Mouse (Mus musculus) intestine, embryonic 15.5 days (tissue): ENCODE data around the gene R3hdm1. TPM values are rescaled to one million over a fixed set of nuclear protein-coding genes. Genes with fewer than 3 reads are reported as not detected.
"Not testable (repeated sequence)": the region's sequence is repeated elsewhere in the genome, so short reads cannot be mapped to it uniquely, and the experiment has no call there.

Experiments
- ATAC-seq: fragments of 200-750 bp; cut with Nextera tagmentation; 2 replicates; pipeline ENCODE4 v1.8.0; 2017; ENCODE audit warnings: moderate TSS enrichment, moderate library complexity
- H3K27ac ChIP-seq: fragments of 300-500 bp; sonication (generic); 2 replicates; pipeline ENCODE4 v1.5.1; 2015; ENCODE audit warnings: mild to moderate bottlenecking, inconsistent platforms
- H3K27me3 ChIP-seq: fragments of 300-500 bp; sonication (generic); replicated peaks from 2 replicates; pipeline ENCODE4 v1.6.1; 2015; ENCODE audit warnings: inconsistent platforms
- H3K36me3 ChIP-seq: fragments of 300-500 bp; sonication (generic); 2 replicates; pipeline ENCODE4 v1.6.1; 2015; ENCODE audit warnings: inconsistent platforms
- H3K4me1 ChIP-seq: fragments of 300-500 bp; sonication (generic); replicated peaks from 2 replicates; pipeline ENCODE4 v1.6.1; 2015; ENCODE audit warnings: inconsistent platforms
- H3K4me2 ChIP-seq: fragments of 300-500 bp; sonication (generic); replicated peaks from 2 replicates; pipeline ENCODE4 v1.6.1; 2015; ENCODE audit warnings: mild to moderate bottlenecking, inconsistent platforms
- H3K4me3 ChIP-seq: fragments of 300-500 bp; sonication (generic); replicated peaks from 2 replicates; pipeline ENCODE4 v1.5.1; 2015; ENCODE audit warnings: inconsistent platforms
- H3K9ac ChIP-seq: fragments of 300-500 bp; sonication (generic); 2 replicates; pipeline ENCODE4 v1.6.1; 2015; ENCODE audit warnings: inconsistent platforms
- H3K9me3 ChIP-seq: fragments of 300-500 bp; sonication (generic); 2 replicates; pipeline ENCODE4 v1.6.1; 2016; ENCODE audit warnings: inconsistent platforms
- WGBS: fragments of 180-500 bp; shearing (Covaris S2); methylation state at CpG from one replicate; pipeline ENCODE4 v1.1.7; 2015; 5-methylcytosine and 5-hydroxymethylcytosine counted together
- polyA plus RNA-seq: library from polyadenylated mRNA; unstranded; fragments of >200 nt; fragmentation: Nextera tagmentation; extraction: Ambion mirVana; gene quantifications from 2 replicates; pipeline ENCODE4 v1.2.1, GENCODE M21; 2015

The R3hdm1 gene
- polyA plus RNA-seq, 1 experiment from 2014 or later: 56.3 TPM

DNA sequence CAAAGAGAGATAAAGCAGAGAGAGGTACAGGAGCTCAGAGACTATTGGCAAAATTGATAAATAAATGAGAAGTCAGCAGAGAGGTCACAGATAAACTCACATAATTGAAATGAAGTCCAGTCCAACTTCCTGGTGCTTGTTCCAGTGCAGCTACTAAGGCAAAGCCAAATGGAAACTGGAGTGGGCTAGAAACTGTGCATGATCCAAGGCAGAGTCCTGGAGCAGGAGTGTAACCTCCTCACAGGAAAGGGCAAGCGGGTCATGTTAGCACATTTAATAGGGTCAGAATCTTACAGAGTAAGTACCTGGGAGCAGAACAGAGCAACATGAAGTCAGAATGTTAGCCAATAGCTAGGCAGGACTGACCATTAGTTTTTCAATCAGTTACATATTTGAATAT lies 24.5 kb upstream of the R3hdm1 start:
- H3K4me1 ChIP-seq: 0 out of 2 replicates have a peak, but pooled peaks cover 2% of the 10 kb centered on the region
- H3K27ac ChIP-seq: no peak overlapping the region
- H3K9ac ChIP-seq: no peak overlapping the region
- no peak overlapping the region for H3K4me2 ChIP-seq
- ATAC-seq: no peak
- H3K9me3 ChIP-seq: no peaks in the 10 kb centered on the region
- no peaks in the 10 kb centered on the region for H3K36me3 ChIP-seq
- no peaks in the 10 kb centered on the region for H3K27me3 ChIP-seq
- WGBS: 100% methylated on average over 1 of the region's 1 CpGs
- no peak overlapping the region for H3K4me3 ChIP-seq

DNA sequence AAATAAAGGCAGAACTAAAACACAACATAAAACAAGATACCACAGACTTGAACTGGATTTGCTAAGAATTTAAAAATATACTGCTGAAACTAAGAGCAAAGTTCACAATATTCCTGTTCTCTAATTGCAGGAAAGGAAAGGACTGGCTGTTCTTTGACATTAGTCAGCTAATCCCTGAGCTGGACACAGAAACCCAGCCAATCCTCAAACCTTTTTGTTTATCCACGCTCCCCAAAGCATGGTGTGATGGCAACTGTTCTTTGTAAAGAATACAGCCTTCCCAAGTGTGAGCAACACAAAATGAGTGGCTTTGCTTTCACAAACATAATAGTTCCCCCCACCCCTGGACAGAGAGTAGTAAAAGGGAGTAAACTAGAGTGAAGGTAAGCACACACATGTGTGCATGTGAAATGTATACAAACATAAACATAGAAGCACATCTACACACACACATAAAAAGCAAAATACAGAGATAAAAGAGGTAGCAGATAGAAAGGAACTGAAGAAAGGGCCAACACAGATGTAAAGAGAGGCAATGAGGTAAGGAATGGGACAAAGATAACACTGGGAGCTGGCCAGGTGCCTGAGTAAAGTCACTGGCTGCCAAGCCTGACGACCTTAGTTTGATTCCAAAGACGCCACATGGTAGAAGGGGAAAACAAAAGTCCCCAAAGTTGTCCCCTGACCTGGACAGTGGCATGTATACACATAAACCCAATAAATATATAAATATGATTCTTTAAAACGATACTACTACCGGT lies 22.0 kb upstream of the R3hdm1 start:
- H3K4me1 ChIP-seq: 0 out of 2 replicates have a peak, but pooled peaks cover 2% of the 10 kb centered on the region
- H3K4me3 ChIP-seq: no peak overlapping the region
- H3K9ac ChIP-seq: no peak overlapping the region
- no peak for ATAC-seq
- H3K36me3 ChIP-seq: no peaks in the 10 kb centered on the region
- H3K9me3 ChIP-seq: no peaks in the 10 kb centered on the region
- H3K27me3 ChIP-seq: no peaks in the 10 kb centered on the region
- H3K27ac ChIP-seq: no peak overlapping the region
- 80% methylated on average over 5 of the region's 5 CpGs for WGBS
- no peak overlapping the region for H3K4me2 ChIP-seq

DNA sequence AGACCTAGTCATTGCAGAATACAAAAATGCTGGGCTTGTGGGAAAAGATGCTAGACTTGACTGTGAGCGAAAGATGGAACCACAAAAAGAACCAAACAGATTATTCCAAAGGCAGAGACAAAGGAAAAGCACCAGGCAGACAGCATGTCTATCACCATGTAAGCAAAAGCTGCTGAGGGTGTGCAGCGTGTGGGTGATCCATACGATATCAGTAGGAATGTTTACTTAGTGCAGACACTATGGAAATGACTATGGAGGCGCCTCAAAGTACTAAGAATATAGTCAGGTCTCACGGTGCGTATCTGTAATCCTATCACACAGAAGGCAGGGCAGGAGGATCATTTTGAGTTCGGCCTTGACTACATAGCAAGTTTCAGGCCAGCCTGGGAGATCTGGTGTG lies 21.2 kb upstream of the R3hdm1 start:
- Histone ChIP-seq H3K36me3 (no peaks in the 10 kb centered on the region), H3K4me1 (0 out of 2 replicates have a peak, but pooled peaks cover 2% of the 10 kb centered on the region), H3K27ac (no peak overlapping the region), H3K27me3 (no peaks in the 10 kb centered on the region), H3K4me2 (no peak overlapping the region), H3K9ac (no peak overlapping the region), H3K4me3 (no peak overlapping the region), H3K9me3 (no peaks in the 10 kb centered on the region)
- no peak for ATAC-seq
- WGBS: 67% methylated on average over 7 of the region's 7 CpGs

DNA sequence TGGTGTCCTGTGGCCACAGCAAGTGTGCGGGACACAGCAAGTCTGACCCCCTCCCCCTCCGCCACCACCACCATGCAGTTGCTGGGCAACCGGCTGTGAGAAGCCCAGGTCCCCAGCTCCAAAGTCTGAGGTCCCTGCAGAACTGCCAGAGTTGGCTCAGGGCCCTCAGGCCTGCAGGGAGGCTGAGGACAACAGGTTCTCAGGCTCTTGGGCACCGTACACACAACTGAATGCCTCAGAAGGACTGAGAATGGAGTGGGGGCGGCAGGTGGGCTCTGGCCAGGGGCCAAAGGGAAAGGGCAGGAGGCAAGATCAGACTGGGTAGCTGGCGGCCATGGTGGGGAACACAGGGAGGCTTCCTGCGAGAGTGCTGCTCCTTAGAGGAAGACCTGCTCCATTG lies 20.3 kb upstream of the R3hdm1 start:
- ATAC-seq: no peak
- no peak overlapping the region for H3K9ac ChIP-seq
- WGBS: 85% methylated on average over 7 of the region's 7 CpGs
- H3K4me2 ChIP-seq: no peak overlapping the region
- no peak overlapping the region for H3K4me3 ChIP-seq
- no peak overlapping the region for H3K27ac ChIP-seq
- no peaks in the 10 kb centered on the region for H3K27me3 ChIP-seq
- 0 out of 2 replicates have a peak, but pooled peaks cover 2% of the 10 kb centered on the region for H3K4me1 ChIP-seq
- no peaks in the 10 kb centered on the region for H3K9me3 ChIP-seq
- H3K36me3 ChIP-seq: no peaks in the 10 kb centered on the region

DNA sequence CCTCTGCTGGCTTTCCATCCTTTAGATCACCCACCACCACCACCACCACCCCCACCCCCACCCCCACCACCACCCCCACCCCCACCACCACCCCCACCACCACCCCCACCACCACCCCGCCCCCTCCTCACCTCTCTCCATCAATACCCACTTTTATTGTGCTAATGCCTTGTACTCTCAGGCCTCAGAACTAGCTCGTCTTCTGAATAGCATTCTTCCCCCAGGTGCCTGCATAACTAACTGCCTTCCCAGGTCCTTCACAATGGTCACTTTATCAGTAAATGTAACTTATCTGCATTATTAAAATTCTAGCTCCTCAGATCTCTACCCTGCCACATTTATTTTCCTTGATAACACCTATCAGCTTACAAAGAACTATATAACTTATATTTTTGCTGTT lies 8.4 kb upstream of the R3hdm1 start:
- Histone ChIP-seq H3K9me3 (no peaks in the 10 kb centered on the region), H3K27me3 (no peaks in the 10 kb centered on the region), H3K4me1 (no peaks in the 10 kb centered on the region), H3K9ac (no peak overlapping the region), H3K4me2 (no peak overlapping the region), H3K36me3 (no peaks in the 10 kb centered on the region), H3K4me3 (no peak overlapping the region), H3K27ac (no peak overlapping the region)
- no peak for ATAC-seq
- WGBS: 70% methylated on average over 1 of the region's 2 CpGs

DNA sequence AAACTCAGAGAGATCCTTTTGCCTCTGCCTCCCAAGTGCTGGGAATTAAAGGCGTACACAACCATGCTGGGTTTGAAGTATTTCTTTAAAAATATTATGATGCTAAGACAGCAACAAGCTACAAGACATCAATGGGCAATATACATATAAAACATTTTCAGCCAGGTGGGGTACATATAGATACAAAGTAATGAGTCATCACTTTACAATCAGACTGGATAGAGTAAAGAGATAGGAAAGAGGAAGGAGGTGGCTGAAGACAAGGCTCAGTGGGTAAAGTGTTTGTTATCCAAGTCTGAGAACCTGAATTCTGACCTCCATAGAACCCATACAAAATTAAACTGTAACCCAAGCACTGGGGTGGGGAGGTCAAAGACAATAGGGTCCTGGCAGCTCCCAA lies 4.8 kb upstream of the R3hdm1 start:
- Histone ChIP-seq H3K27me3 (no peaks in the 10 kb centered on the region), H3K9ac (no peak overlapping the region), H3K27ac (no peak overlapping the region), H3K4me1 (no peaks in the 10 kb centered on the region), H3K36me3 (no peaks in the 10 kb centered on the region), H3K4me3 (no peak overlapping the region), H3K9me3 (no peaks in the 10 kb centered on the region), H3K4me2 (no peak overlapping the region)
- ATAC-seq: no peak
- 93% methylated on average over 1 of the region's 1 CpGs for WGBS

DNA sequence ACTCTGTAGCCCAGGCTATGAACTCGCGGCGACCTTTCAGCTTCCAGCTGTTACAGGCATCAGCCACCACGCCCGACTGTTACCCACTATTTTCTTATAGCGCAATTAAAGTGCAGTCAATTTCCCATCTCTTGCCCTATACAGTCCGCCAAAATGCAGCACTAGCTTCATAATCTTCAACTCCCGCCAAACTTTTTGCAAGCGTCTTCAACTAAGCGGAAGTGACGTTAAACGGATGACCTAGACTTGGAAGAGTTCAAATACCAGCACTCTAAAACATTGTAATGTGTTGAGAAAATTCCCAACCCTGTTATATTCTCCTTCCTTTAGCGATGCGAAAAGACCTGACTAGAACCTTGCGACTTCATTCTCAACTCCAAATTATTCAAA lies 855 bp upstream of the R3hdm1 start:
- H3K4me1 ChIP-seq: peaks cover 4% of the 10 kb centered on the region; the same call in 1 of the 2 replicates
- H3K9me3 ChIP-seq: no peaks in the 10 kb centered on the region
- peak overlapping the region; percentile 82 for H3K4me3 ChIP-seq
- H3K27me3 ChIP-seq: no peaks in the 10 kb centered on the region
- WGBS: under 1% methylated on average over 15 of the region's 15 CpGs
- H3K4me2 ChIP-seq: peak overlapping the region; percentile 60
- peak overlapping the region; percentile 71 for H3K27ac ChIP-seq
- ATAC-seq: peak; percentile 39
- H3K36me3 ChIP-seq: no peaks in the 10 kb centered on the region
- peak overlapping the region; percentile 36 for H3K9ac ChIP-seq

DNA sequence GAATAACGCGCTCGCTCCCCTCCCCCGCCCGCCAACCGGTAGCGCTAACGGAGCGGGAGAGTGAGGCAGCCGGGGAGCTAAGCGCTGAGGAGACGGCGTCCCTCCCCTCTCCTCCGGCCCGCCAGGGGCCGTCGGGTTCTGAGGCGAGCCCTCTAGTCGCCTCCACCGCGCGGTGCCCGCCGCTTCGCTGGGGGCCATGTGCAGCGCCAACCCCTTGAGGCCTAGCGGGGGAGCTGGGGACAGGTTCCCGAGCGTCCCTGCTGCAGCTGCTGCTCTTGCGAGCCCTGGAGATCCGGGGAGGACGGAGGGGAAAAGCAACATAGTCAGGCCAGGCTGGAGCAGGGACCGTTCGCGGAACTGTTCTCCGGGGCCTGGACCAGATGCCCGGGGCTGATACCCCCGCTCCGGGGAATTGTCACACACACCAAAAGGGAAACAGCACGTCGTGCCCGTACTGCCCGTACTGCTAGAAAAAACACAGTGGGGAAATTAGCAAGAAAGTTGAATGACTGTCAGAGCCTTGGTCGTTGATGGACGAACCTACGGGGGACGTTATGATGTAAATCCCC lies 503 bp downstream of the R3hdm1 start:
- Histone ChIP-seq H3K9me3 (no peaks in the 10 kb centered on the region), H3K4me3 (peak overlapping the region; percentile 82), H3K36me3 (no peaks in the 10 kb centered on the region), H3K9ac (peak overlapping the region; percentile 82), H3K4me2 (peak overlapping the region; percentile 66), H3K27me3 (no peaks in the 10 kb centered on the region), H3K27ac (peak overlapping the region; percentile 95), H3K4me1 (peaks cover 4% of the 10 kb centered on the region; the same call in 1 of the 2 replicates)
- ATAC-seq: peak; percentile 66
- under 1% methylated on average over 47 of the region's 47 CpGs for WGBS

DNA sequence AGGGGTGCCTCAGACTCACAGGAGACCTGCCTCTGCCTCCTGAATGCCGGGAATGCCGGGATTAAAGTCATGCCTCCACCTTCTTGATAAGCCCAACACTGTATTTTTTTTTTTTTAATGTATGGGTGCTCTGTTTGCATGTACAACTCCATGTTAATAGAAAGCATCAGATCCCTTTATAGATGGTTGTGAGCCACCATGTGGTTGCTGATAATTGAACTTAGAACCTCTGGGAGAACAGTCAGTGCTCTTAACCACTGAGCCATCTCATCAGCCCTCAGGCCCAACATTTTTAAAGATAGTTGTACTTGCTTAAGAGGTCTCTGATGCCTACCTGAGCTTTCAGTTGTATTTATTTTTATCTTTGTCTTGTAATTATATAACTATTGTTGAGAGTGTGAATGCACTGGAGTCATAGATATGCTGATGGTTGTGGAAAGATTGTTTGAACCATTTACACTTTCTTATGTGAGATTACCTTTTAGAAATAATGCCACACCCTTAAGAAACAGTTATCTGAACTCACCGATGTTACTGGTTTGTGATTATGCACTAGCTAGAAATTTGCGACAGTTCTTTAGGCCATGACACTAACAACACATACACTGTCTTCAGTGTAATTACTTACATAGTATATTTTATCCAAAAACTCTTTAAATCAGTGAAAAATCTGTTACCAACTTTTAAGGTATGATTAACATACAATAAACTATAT lies 18.0 kb downstream of the R3hdm1 start:
- H3K4me3 ChIP-seq: no peak overlapping the region
- no peaks in the 10 kb centered on the region for H3K9me3 ChIP-seq
- H3K4me2 ChIP-seq: no peak overlapping the region
- H3K36me3 ChIP-seq: no peaks in the 10 kb centered on the region
- ATAC-seq: no peak
- 87% methylated on average over 4 of the region's 4 CpGs for WGBS
- no peak overlapping the region for H3K27ac ChIP-seq
- no peak overlapping the region for H3K9ac ChIP-seq
- no peaks in the 10 kb centered on the region for H3K27me3 ChIP-seq
- H3K4me1 ChIP-seq: no peaks in the 10 kb centered on the region

DNA sequence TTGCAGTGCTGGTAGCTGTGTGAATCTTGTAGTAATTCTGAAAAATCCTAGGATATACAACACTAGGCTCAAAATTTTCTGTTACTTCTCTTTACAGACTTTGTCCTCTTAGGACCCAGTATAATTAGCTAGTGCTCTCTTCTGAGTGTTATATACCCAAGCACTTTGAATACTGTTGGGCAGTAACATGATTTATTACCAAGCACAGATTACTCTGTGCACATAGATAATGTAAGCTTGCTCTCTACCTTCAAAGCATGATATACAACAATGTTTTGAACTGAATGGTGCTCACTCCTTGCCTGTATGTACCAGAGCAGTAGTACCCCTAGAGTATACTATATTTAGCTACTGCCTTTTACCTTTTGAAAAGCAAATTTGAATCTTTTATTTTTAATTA lies 33.1 kb downstream of the R3hdm1 start:
- H3K4me1 ChIP-seq, H3K27ac ChIP-seq, H3K36me3 ChIP-seq, H3K9ac ChIP-seq, H3K27me3 ChIP-seq, H3K4me2 ChIP-seq, H3K4me3 ChIP-seq, H3K9me3 ChIP-seq: not testable (repeated sequence)
- peak; percentile 56; the same call in 1 of the 2 replicates for ATAC-seq

DNA sequence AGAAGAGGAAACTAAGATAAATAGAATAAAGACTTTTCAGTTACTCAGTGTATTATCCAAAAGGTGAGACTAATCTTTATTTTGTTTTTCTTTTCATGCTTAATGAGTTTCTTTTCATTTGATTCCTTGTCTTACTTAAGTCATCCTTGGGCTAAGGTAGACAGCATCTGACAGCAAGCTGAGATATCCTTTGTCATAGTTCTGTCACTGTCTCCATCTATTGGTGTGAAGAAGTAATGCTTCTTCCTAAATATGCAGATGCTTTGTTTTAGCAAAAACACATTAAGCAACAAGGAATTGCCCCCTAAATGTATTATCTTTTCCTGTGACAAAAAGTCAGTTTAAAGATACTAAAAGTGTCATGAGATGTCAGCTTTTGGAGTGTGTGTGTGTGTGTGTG lies 37.9 kb downstream of the R3hdm1 start:
- no peak for ATAC-seq
- no peaks in the 10 kb centered on the region for H3K27me3 ChIP-seq
- H3K4me2 ChIP-seq: no peak overlapping the region
- no peaks in the 10 kb centered on the region for H3K4me1 ChIP-seq
- H3K9me3 ChIP-seq: no peaks in the 10 kb centered on the region
- H3K9ac ChIP-seq: no peak overlapping the region
- H3K4me3 ChIP-seq: no peak overlapping the region
- no peaks in the 10 kb centered on the region for H3K36me3 ChIP-seq
- no peak overlapping the region for H3K27ac ChIP-seq

DNA sequence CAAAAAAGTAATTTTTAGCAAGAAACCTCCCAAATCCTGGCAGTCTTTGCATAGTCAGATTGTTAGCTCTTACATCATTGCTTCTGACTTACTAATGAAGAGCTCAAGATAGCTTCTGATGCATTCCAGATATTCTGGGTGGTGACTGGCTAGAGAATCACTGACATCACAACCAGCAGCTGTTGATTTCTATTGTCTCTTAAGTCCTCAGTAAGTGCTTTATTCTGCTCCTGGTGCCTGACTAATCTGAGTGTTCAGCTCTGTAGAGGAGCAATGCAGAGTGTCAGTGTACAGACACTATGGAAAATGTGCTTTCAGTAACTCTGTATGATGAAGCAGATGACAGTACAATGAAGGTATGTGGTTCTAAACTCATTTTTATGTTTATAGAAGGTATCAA lies 38.6 kb downstream of the R3hdm1 start:
- no peak overlapping the region for H3K4me3 ChIP-seq

More for the DNA sequence above, 38.6 kb downstream of the R3hdm1 start:
- H3K27ac ChIP-seq: no peak overlapping the region
- H3K27me3 ChIP-seq: no peaks in the 10 kb centered on the region
- H3K4me2 ChIP-seq: no peak overlapping the region
- H3K9ac ChIP-seq: no peak overlapping the region
- ATAC-seq: no peak
- no peaks in the 10 kb centered on the region for H3K9me3 ChIP-seq
- H3K36me3 ChIP-seq: no peaks in the 10 kb centered on the region
- no peaks in the 10 kb centered on the region for H3K4me1 ChIP-seq
